Mouse (Mus musculus) left cerebral cortex, postnatal 4 days (tissue): ENCODE data around the gene Olfr6. TPM values are rescaled to one million over a fixed set of nuclear protein-coding genes. Genes with fewer than 3 reads are reported as not detected.
"Not testable (repeated sequence)": the region's sequence is repeated elsewhere in the genome, so short reads cannot be mapped to it uniquely, and the experiment has no call there.

ENCODE experiments used
- DNase-seq: peaks from one replicate; pipeline ENCODE4 v3.0.0-alpha.2; 2022
- intact Hi-C: fragments of 180-260 bp; cut with DNase I; formaldehyde crosslinking; loops from one replicate; pipeline ENCODE4 v1.15.1; 2025
- total RNA-seq, 2 experiments: library from RNA; stranded (reverse); gene quantifications; 2 replicates each; pipeline ENCODE4 v1.2.3; 2021

The Olfr6 gene
- total RNA-seq, result not detected

DNA sequence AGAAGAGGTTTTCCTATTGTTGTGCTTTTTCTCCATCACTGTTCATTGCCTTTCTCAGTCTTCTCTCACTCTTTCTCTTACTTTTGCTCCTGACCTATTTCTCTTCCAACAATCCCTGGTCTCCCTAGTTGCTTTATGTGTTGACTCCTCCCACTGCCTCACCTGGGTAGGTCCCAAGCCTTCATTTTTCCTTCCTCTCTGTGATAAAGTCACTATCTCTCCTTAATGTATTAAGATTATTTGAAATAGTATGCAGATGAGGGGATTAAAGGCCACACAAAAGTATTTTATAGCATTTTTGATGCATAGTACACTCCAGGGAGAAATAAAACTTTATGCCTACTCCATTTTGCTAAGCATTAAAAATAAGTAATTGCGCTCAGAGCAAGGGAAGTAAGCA is at the start of gene Olfr6:
Gene Olfr6, minus strand, starts transcription at position 101 of the 400 bp plus-strand sequence.
- intact Hi-C loops, result no loop called here
- DNase-seq, result no peak

DNA sequence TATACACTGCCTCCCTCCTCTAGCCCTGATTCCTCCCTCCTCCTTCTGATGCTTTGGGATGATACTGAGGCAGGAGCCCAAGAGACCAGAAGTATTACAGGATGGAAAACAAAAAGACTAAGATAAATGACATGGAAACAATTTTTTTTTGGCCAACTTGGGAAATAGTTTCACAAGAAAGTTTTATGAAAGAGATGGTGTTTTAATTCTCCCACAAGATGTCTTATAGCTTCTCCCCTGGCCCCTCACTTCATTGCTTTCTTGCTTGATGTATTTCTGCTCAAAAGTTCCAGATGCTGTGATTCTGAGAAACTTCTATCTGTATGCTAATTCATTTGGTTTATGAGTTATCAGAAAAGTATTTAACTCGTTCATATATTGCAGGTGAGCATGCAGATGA is 42.2 kb upstream of the Olfr6 start, which contains the start of gene Olfr2:
Gene Olfr2, minus strand, starts transcription at position 101 of the 400 bp plus-strand sequence.
- intact Hi-C loops, result no loop called here
- DNase-seq, result no peak

DNA sequence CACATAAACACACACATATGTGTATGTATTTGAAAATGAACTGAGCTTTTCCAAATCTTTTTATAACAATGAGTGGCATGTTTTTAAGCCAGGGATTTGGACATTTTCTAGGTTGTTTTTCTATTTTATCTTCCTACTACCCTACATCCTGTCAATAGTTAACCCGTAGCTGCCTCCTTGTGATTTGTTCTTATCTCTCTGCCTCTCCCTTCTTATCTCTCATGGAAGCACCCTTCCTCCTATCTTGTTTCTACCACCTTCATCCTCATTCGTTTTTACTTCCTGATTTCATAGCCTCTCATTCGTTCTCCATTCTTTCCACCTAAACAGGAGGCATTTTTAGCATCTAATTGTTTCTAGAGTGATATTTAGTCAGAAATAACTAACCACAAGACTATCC is 40.4 kb upstream of the Olfr6 start:
- no peak for DNase-seq
- intact Hi-C loops, result no loop called here

DNA sequence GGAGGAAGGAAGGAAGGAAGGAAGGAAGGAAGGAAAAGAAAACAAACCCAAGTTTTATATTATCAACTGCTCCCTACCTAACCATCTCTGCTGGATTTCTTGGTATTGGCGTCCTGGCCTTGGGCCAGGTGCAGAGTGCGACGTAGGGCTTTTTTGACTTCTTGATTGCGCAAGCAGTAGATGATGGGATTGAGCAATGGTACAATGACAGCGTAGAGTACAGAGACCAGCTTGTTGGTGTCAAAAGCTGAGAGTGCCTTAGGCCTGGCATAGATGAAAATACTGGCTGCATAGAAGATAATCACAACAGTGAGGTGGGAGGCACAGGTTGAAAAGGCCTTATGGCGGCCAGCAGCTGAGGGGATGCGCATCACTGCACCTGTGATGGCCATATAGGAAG is 37.1 kb upstream of the Olfr6 start:
- intact Hi-C loops, result no loop called here
- no peak for DNase-seq

DNA sequence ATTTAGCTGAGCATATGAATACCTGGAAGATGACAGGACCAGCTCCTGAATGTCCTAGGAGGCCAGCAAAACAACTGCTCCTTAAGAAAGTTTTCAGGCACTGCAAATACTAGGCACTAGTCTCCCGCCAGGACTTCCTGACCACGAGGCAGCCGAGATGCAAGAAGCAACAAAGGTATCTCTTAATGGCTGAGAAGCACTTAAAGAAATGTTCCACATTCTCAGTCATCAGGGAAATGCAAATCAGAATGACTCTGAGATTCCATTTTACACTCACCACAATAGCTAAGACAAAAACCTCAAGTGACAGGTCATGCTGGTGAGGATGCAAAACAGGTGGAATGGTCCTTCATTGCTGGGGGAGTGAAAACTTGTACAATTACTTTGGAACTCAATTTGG is 21.5 kb upstream of the Olfr6 start:
- no peak for DNase-seq
- intact Hi-C loops, result no loop called here

DNA sequence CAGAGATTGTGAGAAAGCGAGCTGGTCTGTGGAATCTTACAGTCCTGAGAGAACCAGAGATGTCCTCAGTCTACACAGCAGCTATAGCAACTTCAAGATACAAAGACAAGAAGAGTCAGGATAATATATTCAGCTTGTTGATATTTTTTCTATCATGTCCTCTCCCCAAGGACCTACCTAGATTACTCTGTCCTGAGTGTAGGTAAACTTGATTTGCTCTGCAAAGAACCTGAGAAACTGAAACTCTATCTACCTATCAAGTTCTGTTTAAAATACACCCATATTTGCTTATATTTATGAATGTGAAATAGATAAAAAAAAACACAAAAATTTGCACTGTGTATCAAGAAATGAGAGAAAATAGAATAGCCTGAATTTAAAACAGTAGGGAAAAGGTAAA is 11.6 kb upstream of the Olfr6 start, which contains the start of gene Olfr711:
Gene Olfr711, minus strand, starts transcription at position 101 of the 400 bp plus-strand sequence.
- no peak for DNase-seq
- intact Hi-C loops, result no loop called here

DNA sequence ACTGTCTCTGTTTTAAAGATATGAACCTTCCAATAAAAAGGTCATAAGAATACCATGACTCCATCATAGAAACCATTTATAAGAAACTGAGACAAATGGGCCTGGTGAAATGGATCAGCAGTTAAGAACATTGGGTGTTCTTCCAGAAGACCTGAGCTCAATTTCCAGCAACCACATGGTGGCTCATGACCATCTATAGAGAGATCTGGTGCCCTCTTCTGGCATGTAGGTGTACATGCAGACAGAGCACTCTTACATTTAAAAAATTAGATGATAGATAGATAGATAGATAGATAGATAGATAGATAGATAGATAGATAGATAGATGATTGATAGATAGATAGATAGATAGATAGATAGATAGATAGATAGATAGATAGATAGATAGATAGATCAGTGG is 3.8 kb upstream of the Olfr6 start:
- DNase-seq, intact Hi-C loops: not testable (repeated sequence)

DNA sequence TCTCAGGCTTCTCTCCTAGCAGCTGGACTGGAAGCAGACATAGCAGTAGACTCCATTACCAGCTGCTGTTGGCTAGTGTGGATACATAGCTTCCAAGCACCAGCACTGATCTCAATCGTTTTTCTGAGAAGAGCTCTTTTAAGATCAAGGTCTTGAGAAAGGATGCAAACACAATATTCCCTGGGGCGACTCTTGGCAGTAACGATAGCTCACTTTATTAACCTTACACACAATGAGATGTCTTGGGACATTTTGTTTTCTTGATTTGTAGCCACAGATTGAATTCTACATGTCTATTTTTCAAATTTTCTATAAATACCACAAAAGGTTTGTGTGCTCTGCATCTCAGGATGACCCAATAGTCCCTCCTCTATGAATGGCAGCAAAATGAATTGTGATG is 15.5 kb downstream of the Olfr6 start, which contains the start of gene Olfr710:
Gene Olfr710, minus strand, starts transcription at position 101 of the 400 bp plus-strand sequence.
- intact Hi-C loops, result no loop called here
- no peak for DNase-seq

DNA sequence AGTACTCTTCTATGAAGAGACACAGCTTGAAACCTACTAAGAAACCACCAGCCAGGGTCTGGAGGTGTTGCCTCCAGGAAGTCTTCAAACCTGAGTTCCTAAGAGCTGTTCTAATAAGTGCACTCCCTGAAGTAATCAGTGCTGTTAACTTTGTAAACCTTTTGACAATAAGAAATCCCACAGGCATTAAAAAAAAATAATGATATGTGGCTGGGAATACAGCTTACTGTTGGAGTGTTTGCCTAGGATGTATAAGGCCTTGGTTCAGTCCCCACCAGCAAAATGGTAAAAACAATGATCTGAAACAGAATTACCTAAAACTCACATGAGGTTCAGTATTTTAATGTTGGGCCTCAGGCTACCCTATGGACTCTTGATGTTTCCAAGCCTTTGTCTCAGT is 31.6 kb downstream of the Olfr6 start, which contains the start of gene Olfr709-ps1:
Gene Olfr709-ps1, minus strand, starts transcription at position 101 of the 400 bp plus-strand sequence.
- DNase-seq, result no peak
- intact Hi-C loops, result no loop called here

DNA sequence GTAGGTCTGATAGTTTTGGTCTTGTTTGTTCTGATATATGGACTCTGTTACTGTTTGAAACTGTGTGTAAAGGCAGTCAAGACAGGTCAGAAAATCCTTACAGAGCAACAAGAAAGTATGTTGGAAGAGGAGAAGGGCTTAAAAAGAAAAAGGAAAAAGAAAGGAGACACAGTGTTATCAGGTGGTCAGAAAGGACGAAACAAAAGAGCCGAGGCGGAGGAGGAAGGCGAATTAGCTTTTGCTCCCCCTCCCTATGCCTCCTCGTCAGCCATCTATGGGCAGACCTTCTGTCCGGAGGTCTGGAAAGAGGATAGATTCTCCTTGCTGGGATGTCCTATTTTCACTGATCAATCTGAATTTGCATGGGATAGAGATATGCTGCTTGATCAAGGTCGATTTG is 42.8 kb downstream of the Olfr6 start:
- intact Hi-C loops, DNase-seq: not testable (repeated sequence)

DNA sequence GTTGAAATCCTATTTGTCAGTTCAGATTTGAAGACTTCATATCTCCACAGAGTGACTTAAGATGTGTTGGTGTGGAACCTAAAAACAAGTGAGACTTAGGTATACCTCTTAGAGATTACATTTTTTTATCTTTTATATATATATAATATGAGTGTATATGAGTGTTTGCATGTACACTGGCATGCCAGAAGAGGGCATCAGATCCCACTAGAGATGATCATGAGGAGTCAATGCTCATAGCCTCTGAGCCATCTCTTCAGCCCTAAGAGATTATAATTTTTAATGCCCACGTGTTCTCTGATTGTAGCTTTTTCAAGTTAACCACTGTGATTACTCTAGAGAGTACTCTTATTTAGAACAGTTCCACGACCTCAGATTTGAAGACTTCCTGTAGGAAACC is 56.1 kb downstream of the Olfr6 start, which contains the start of gene Olfr1532-ps1:
Gene Olfr1532-ps1, plus strand, starts transcription at position 326 of the 400 bp plus-strand sequence.
- intact Hi-C loops, result no loop called here
- no peak for DNase-seq

Other genes starting within 250 kb of the Olfr6 start
- not detected for gene Olfr695, start 247.5 kb downstream of the Olfr6 start, total RNA-seq
- gene Olfr697, start 221.5 kb downstream of the Olfr6 start, total RNA-seq, result not detected
- gene Olfr698, start 208.5 kb downstream of the Olfr6 start, total RNA-seq, result not detected
- not detected for gene Olfr699, start 170.7 kb downstream of the Olfr6 start, total RNA-seq
- gene Olfr700, start 155.1 kb downstream of the Olfr6 start, total RNA-seq, result not detected
- gene Olfr701, start 149.8 kb downstream of the Olfr6 start, total RNA-seq, result not detected
- gene Olfr702, start 130.0 kb downstream of the Olfr6 start, total RNA-seq, result not detected
- not detected for gene Olfr703, start 120.6 kb downstream of the Olfr6 start, total RNA-seq
- gene Olfr704, start 100.8 kb downstream of the Olfr6 start, total RNA-seq, result not detected
- gene Olfr705, start 87.0 kb downstream of the Olfr6 start, total RNA-seq, result not detected
- gene Olfr706, start 75.8 kb downstream of the Olfr6 start, total RNA-seq, result not detected
- not detected for gene Olfr707, start 62.7 kb downstream of the Olfr6 start, total RNA-seq
- gene Olfr1532-ps1, start 55.9 kb downstream of the Olfr6 start, total RNA-seq, result not detected
- not detected for gene Olfr709-ps1, start 31.7 kb downstream of the Olfr6 start, total RNA-seq
- gene Olfr710, start 15.6 kb downstream of the Olfr6 start, total RNA-seq, result not detected
- not detected for gene Olfr711, start 11.5 kb upstream of the Olfr6 start, total RNA-seq
- not detected for gene Olfr2, start 42.1 kb upstream of the Olfr6 start, total RNA-seq
- not detected for gene Olfr713, start 67.2 kb upstream of the Olfr6 start, total RNA-seq
- gene Olfr714, start 107.0 kb upstream of the Olfr6 start, total RNA-seq, result not detected
- gene Olfr17, start 129.3 kb upstream of the Olfr6 start, total RNA-seq, result not detected
- gene Olfr715b, start 146.4 kb upstream of the Olfr6 start, total RNA-seq, result not detected
- under 1 TPM in 1 of 2 experiments, not detected in 1; 0.08 TPM for gene Olfr715, start 167.1 kb upstream of the Olfr6 start, total RNA-seq
- gene Olfr716, start 174.4 kb upstream of the Olfr6 start, total RNA-seq, result not detected
- gene Nlrp14, start 203.1 kb upstream of the Olfr6 start, total RNA-seq, result not detected
- gene Rbmxl2, start 245.5 kb upstream of the Olfr6 start, total RNA-seq, result not detected